Mouse (Mus musculus): ENCODE results near the gene Taar7f.
"Not testable (repeated sequence)": the region's sequence is repeated elsewhere in the genome, so short reads cannot be mapped to it uniquely, and the experiment has no call there.

Taar7f gene

GRCm38 (mm10) chr10:24049210-24049609 lies at the start of gene Taar7f:
TSS of gene Taar7f (plus strand) at chr10:24049510.
- no peak for DNase-seq (ENCODE audit: low read depth, low spot score)

GRCm38 (mm10) chr10:23999639-24000038 lies 49.7 kb upstream of the Taar7f start, which contains the start of gene Taar7b:
TSS of gene Taar7b (plus strand) at chr10:23999939.
- DNase-seq (ENCODE audit: low read depth, low spot score) = no peak

GRCm38 (mm10) chr10:24006442-24006841 lies 42.9 kb upstream of the Taar7f start:
- no peak for DNase-seq (ENCODE audit: low read depth, low spot score)

GRCm38 (mm10) chr10:24007034-24007433 lies 42.3 kb upstream of the Taar7f start:
- DNase-seq (ENCODE audit: low read depth, low spot score) = no peak

GRCm38 (mm10) chr10:24008143-24008542 lies 41.2 kb upstream of the Taar7f start:
- DNase-seq (ENCODE audit: low read depth, low spot score) = no peak

- DNase-seq (ENCODE audit: low read depth, low spot score) = no peak
Observed at GRCm38 (mm10) chr10:24026922-24027321, 22.4 kb upstream of the Taar7f start, which contains the start of gene Taar7d. TSS of gene Taar7d (plus strand) at chr10:24027222.

- no peak for DNase-seq (ENCODE audit: low read depth, low spot score)
Observed at GRCm38 (mm10) chr10:24031347-24031746, 18.0 kb upstream of the Taar7f start.

- DNase-seq (ENCODE audit: low read depth, low spot score) = no peak
Observed at GRCm38 (mm10) chr10:24037314-24037713, 12.0 kb upstream of the Taar7f start, which contains the start of gene Taar7e. TSS of gene Taar7e (plus strand) at chr10:24037614.

GRCm38 (mm10) chr10:24040120-24040869 lies 9.0 kb upstream of the Taar7f start:
- DNase-seq (ENCODE audit: low read depth, low spot score) = no peak

- DNase-seq (ENCODE audit: low read depth, low spot score) = no peak
Observed at GRCm38 (mm10) chr10:24052039-24052438, 2.7 kb downstream of the Taar7f start.

- no peak for DNase-seq (ENCODE audit: low read depth, low spot score)
Observed at GRCm38 (mm10) chr10:24058986-24059385, 9.7 kb downstream of the Taar7f start.

- DNase-seq (ENCODE audit: low read depth, low spot score) = not testable (repeated sequence)
Observed at GRCm38 (mm10) chr10:24074751-24075150, 25.4 kb downstream of the Taar7f start.

- not testable (repeated sequence) for DNase-seq (ENCODE audit: low read depth, low spot score)
Observed at GRCm38 (mm10) chr10:24076200-24076599, 26.9 kb downstream of the Taar7f start, which contains the start of gene Taar8a. TSS of gene Taar8a (plus strand) at chr10:24076500.

GRCm38 (mm10) chr10:24080166-24080565 lies 30.9 kb downstream of the Taar7f start:
- DNase-seq (ENCODE audit: low read depth, low spot score) = peak; percentile 8

GRCm38 (mm10) chr10:24085936-24086335 lies 36.6 kb downstream of the Taar7f start:
- DNase-seq (ENCODE audit: low read depth, low spot score) = no peak

- DNase-seq (ENCODE audit: low read depth, low spot score) = no peak
Observed at GRCm38 (mm10) chr10:24086555-24086954, 37.2 kb downstream of the Taar7f start.

GRCm38 (mm10) chr10:24087168-24087567 lies 37.9 kb downstream of the Taar7f start:
- no peak for DNase-seq (ENCODE audit: low read depth, low spot score)

- DNase-seq (ENCODE audit: low read depth, low spot score) = no peak
Observed at GRCm38 (mm10) chr10:24092194-24092593, 42.9 kb downstream of the Taar7f start, which contains the start of gene Taar8b. TSS of gene Taar8b (minus strand) at chr10:24092294.

- DNase-seq (ENCODE audit: low read depth, low spot score) = not testable (repeated sequence)
Observed at GRCm38 (mm10) chr10:24097010-24097409, 47.7 kb downstream of the Taar7f start.

Data from brain, embryonic 18.5 days (tissue).